Mouse (Mus musculus) urinary bladder, adult 18-20 months (tissue): ENCODE measurements at regions not wholly inside any gene's neighbourhood (a gene's known extent, or its start where the extent isn't known, plus 50 kb on each side); places are given as distances from the start of the nearest gene placed in this dataset.

Source experiments
- DNase-seq, 2 experiments: peaks; one replicate each; pipeline ENCODE4 v3.0.0; 2022; ENCODE audit warnings: low spot score in 2 of 2, mixed read lengths in 2 of 2

- no peak for DNase-seq
Observed at GRCm38 (mm10) chr4:55824047-55824760, 291.9 kb upstream of the Klf4 start.

- DNase-seq, result no peak
Observed at GRCm38 (mm10) chr4:55823583-55823982, 291.3 kb upstream of the Klf4 start.

DNA sequence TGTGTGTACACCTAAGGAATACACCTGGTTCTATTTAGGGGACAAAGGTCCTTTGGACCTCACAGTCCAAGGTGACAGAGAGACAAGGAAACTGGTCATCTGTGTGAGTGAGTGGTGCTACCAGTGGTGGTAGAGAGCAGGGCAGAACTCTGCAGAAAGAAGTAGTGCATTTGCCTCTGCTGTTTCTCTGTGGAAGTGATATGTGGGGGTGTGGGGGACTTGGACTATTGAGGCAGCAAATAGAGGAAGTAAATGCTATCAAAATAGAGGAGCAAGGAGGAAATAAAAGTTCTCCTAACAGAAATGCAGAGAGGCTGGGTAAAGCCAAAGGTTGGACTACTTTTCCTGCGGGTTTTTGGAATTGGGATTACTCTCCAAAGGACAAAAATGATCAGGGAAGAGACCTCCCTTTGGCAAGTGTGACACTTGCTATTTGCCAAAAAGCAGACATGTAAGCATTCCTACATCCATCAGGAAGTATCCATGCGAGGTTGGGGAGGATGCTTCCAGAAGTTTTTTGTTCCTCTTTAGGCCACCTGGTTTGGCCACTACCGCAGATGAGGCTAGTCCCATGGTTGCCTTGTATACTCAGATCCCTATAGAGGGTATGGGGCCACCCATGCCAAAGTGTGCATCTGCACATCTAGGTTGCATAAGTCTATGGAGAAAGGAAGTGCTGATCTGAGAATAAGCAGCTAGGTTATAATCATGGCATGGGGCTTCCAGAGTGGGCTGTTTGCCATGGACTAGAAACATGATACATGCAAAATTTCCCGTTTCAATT is 285.0 kb upstream of the Klf4 start:
- no peak for DNase-seq

DNA sequence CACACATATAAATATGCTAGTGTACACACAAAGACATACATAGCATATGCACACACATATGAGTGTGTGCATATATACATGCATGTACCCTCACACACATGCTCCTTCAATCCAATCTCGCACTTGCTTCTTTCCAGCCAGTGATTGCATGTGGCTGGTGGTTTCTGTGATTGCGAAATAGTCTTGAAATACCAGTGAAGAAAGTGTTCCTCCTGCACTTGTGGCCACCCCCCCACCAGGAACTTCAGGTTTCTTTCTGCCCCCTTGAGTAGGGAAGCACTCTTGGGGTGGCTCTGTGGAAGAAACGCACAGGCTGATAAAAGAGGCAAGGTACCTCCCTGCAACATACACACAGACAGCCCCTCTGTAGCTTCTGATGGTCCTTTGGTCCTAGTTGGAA is 283.6 kb upstream of the Klf4 start:
- no peak for DNase-seq

DNA sequence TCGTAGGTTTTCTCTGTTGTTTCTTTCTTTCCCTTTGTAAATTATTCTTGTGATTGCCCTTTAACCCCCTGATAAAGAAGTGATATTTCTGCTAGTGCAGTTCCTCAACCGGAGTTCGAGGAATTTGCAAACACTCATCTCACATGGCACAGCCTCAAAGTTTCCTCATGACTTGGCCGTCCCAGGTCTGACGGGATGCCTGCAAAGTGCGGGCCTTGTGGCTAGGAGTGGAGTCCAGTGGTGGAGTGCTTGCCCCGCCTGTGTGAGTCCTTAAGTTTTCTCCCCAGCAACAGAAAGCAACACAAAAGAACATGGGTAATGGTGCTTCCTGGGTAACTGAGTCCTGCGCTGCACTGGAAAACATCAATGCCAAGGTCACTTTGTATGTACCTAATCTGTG is 280.6 kb upstream of the Klf4 start:
- no peak for DNase-seq

GRCm38 (mm10) chr4:55811656-55812055 is 279.4 kb upstream of the Klf4 start:
- DNase-seq, result no peak

- no peak for DNase-seq
Observed at GRCm38 (mm10) chr4:55808501-55808900, 276.2 kb upstream of the Klf4 start.

DNA sequence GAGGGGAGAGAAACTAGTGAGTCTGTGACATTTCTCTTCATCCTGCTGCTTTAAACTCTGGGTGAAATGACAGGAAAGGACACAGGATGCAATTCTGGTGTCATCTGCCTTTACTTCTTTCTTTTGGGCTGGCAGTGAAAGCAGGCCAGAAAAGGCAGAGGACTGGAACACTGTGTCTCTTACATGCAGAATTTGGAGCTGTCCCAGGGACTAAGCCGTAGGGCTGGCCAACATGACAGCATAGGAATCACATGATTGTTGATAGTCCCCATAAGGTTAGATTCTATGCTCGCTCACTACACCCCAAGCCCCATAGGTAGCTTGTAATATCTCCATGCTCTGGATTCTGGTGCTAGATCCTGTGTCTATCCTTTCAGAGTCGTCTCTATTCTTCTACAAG is 274.5 kb upstream of the Klf4 start:
- no peak for DNase-seq

GRCm38 (mm10) chr4:55805255-55806051 is 273.2 kb upstream of the Klf4 start:
- DNase-seq, result no peak

DNA sequence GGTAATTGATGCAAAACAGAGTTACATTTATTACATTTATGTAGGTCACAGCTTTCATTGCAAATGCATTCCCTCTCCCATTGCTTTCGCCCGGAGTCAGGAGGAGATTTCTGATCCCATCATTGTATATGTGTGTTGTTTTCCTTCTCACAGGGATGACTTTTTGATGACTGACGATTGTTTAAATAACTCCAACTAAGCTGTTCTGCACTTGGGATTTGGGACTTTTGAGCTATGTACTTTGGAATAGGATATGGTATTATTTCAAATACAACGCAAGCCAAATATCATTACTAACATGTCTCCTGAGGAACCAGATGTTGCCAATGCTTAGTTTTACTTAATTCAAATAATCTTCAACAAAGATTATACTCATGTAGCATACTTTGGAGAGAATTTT is 269.8 kb upstream of the Klf4 start:
- no peak for DNase-seq

GRCm38 (mm10) chr4:55798099-55798498 is 265.8 kb upstream of the Klf4 start:
- DNase-seq, result no peak

- DNase-seq, result no peak
Observed at GRCm38 (mm10) chr4:55781329-55781847, 249.1 kb upstream of the Klf4 start.

DNA sequence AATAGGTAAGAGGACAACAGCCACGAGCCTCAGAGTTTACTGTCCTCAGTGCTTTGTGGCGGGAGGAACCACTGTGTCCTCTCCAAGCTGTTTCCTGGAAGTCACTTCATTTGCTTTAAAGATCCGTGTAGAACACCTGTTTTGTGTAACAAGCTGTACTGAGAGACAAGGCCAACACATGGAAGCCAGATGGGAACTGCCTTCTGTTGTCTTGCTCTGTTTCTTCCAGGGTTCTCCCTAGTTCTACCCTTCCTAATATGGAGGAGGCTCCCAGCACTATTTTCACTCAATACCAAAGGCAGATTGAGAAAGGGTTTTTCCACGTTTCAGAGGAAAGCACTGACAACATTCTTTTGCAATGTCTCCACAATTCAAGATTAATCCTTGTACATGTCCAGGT is 247.3 kb upstream of the Klf4 start:
- no peak for DNase-seq

- no peak for DNase-seq
Observed at GRCm38 (mm10) chr4:55775858-55776257, 243.6 kb upstream of the Klf4 start.

GRCm38 (mm10) chr4:55774571-55774970 is 242.3 kb upstream of the Klf4 start:
- no peak for DNase-seq

- DNase-seq, result no peak
Observed at GRCm38 (mm10) chr4:55769656-55770055, 237.4 kb upstream of the Klf4 start.

DNA sequence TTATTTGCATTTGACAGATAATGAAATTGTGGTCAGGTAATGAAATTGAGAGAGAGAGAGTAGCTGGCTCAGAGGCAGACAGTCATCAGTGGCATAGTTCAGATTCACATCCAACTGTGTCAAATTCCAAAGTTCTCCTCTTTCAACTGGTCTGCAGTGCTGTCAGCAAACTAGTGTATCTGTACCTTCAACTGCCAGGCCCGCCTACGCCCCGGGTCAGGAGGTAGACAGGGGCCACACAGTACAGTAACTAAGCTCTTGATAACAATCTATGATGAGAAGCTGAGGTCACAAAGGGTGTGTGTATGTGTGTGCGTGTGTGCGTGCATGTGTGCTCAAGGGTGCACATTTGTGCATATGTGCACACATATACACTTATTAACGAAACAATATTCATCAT is 236.1 kb upstream of the Klf4 start:
- no peak for DNase-seq

DNA sequence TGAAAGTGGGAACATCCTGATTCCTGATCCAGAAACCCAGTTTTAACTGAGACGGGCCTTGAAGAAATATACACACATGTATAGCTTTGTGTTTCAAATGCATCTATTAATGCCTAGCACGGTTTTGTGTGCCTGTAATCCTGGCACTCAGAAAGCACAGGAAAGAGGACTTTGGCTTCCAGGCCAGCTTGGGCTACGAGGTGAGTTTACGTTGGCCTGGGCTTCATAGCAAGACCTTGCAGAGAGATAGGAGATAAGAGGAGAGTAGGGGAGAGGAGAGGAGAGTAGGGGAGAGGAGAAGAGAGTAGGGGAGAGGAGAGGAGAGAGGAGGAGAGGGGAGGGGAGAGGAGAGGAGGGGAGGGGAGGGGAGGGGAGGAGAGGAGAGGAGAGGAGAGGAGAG is 234.9 kb upstream of the Klf4 start:
- no peak for DNase-seq

DNA sequence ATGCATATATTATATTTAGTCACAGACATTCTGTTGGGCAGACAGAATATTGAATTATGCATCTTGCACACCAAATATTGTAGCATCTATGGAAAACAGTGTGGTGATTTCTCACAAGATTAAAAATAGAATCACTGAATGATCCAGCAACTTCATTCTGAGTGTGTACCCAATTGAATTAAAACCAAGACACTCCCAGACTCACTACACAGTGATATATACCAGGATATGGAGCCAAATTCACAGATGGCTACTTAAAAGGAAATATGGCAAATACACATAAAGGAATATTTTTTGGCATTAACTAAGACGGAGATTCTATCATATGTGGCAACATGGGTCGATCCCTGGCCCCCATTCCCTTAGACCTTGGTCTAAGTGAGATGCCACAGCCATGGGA is 233.5 kb upstream of the Klf4 start:
- DNase-seq, result no peak

DNA sequence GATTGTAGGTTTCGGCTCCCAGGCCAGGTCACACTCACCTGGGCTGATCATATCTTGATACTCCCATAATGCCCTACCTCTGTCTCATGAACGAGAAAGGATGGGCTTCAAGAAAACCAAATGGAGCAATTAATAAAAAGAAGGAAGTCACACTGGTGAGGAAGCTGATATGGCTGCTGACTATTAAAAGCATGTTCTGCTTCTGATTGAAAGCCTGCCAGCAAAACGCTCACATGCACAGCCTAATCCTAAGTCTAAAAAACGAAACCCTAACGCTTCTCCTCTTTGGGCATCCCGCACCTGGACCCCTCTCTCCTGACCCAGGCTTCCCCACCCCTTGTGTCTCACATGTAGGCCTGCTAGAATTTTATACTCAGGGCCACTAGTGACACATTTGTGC is 230.8 kb upstream of the Klf4 start:
- no peak for DNase-seq

GRCm38 (mm10) chr4:55762389-55762788 is 230.1 kb upstream of the Klf4 start:
- DNase-seq, result no peak

GRCm38 (mm10) chr4:55757148-55757927 is 225.1 kb upstream of the Klf4 start:
- no peak for DNase-seq
